Mouse (Mus musculus): Measurements from ENCODE around the gene Ropn1l.
A peak's percentile ranks its signal among the peaks of the same experiment; 100 is the strongest.

Ropn1l gene

DNA sequence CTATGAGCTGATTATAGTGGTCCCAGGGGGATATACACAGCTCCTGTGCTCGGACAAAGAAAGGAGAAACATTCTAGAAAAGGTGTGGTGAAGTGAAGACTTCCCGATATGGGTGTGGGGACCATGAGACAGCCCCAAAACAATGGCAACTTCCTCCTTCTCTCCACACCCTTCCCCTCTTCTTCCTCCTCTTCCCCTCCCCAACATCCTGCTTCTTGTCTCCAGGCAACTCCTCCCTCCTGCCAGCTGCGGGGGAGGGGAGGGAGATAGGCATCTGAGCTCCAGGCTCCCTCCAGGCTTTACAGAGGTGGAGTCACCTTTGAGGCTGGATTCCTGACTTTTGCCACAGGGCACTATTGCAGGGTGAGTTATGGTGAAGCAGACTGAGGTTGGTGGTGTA lies 40.6 kb downstream of the Ropn1l start:
- peak; percentile 15 to 38 for DNase-seq (ENCODE audit: inconsistent age in 2 of 2, low spot score in 1 of 2)

DNA sequence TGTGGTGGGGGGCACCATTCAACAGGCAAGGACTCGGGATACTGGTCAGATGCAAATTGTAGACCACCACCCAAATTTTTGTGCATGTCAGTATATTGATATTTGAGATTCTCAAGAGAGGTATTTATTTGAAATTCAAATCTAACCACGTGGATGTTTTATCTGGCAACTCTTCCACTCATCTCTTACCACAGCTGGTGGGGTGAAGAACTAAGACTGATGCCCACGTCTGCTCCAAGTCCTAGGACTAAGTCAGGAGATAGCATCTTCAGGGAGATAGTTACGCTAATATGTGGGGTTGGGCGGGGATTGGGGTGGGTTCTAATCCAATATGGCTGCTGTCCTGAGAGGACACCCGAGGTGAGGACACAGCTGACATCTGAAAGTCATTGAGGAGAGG lies 41.1 kb downstream of the Ropn1l start:
- no peak for DNase-seq (ENCODE audit: inconsistent age in 2 of 2, low spot score in 1 of 2)

DNA sequence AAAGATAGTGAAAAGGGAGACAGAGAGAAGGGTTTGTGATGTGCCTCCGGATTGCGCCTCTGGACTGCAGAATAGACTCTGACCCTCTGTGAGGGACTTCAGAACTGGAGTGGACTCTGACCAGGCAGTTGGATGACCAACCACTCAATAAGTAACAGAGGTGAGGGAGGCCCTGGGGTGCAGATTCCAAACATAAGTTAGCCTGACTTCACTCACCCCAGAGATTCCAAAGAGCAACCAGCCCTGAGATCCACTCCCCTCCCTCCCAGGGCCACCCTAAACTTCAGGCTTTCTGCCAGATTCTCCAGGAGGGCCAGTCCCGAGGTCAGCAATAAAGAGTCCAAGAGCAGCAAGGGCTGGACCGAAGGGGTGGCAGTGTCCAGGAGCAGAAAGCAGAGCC lies 46.0 kb downstream of the Ropn1l start:
- no peak for DNase-seq (ENCODE audit: inconsistent age in 2 of 2, low spot score in 1 of 2)

- DNase-seq (ENCODE audit: inconsistent age in 2 of 2, low spot score in 1 of 2): no peak
These were observed 46.7 kb downstream of the Ropn1l start for GRCm38 (mm10) chr15:31406881-31407280.

DNA sequence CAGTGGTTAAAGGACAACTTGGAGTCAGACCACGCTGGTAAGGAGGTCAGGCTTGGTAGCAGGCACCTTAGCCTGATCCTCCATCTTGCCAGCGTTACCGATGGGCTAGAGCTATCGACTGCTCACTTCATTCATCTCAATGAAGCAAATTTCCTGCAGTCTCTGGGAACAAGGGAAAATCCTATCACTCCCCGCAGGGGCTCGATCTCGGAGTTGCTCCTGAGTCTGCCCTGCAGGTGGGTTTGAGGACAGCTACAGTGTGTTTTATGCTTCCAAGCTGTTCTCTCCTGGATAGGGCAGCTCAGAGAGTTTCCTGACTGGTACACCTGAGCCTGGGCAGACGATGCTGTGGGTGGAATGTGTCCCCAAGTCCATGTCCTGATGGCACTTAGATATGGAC lies 49.2 kb downstream of the Ropn1l start:
- DNase-seq (ENCODE audit: inconsistent age in 2 of 2, low spot score in 1 of 2): no peak

DNA sequence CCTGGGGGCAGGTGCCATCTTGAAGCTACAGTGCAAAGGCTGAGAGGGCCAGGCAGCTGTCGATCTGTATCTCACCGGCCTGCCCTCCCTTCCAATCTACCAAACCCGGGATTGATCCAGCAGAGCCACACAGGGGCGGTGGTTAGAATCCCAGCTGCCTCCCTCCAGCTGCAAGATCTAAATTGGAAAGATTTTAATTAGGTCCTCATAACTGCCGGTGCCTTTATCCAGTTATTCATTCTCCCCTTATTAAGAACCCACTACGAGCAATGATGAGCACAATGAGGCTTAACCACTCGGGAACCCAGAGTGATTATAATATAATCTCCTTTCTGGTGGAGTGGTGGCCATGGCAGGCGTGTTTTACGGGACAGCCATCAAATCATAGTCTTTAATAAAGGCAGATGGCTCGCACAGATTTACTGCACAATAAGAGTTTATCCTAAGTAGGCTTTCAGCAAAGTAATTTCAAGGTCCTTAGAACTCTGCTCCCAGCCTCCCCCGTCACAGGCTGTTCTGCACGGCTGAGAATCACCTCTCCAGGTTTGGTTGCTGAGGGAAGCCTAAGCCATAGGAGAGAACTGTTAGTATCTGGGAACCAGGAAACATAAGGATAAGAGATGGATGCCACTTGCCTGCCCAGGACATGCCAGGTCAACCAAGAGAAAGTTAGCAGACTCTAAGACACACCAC lies 51.2 kb downstream of the Ropn1l start:
- no peak for DNase-seq (ENCODE audit: inconsistent age in 2 of 2, low spot score in 1 of 2)

GRCm38 (mm10) chr15:31400974-31401373 lies 52.6 kb downstream of the Ropn1l start:
- DNase-seq (ENCODE audit: inconsistent age in 2 of 2, low spot score in 1 of 2): no peak

- DNase-seq (ENCODE audit: inconsistent age in 2 of 2, low spot score in 1 of 2): no peak
These were observed 54.8 kb downstream of the Ropn1l start for GRCm38 (mm10) chr15:31398769-31399168.

- DNase-seq (ENCODE audit: inconsistent age in 2 of 2, low spot score in 1 of 2): no peak
These were observed 56.2 kb downstream of the Ropn1l start for GRCm38 (mm10) chr15:31397379-31397778.

DNA sequence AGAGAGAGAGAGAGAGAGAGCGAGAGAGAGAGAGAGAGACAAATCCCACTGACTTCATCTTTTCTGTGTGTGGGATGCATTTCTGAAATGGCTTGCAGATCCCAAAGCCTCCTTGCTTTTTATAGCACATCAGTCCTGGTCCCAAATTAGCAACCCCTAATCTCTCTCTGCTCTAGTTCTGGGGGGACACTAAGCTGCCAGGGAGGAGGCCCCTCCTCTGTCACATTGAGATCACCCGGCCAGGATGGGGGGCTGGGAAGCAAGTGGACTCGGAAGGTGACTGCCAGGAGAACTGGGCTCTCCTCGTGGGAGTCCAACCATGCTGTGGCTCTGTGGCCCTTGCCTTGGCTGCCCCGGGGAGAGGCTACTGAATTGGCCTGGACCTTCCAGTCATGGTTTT lies 56.8 kb downstream of the Ropn1l start:
- no peak for DNase-seq (ENCODE audit: inconsistent age in 2 of 2, low spot score in 1 of 2)

GRCm38 (mm10) chr15:31395986-31396385 lies 57.6 kb downstream of the Ropn1l start:
- no peak for DNase-seq (ENCODE audit: inconsistent age in 2 of 2, low spot score in 1 of 2)

GRCm38 (mm10) chr15:31393402-31393801 lies 60.1 kb downstream of the Ropn1l start:
- DNase-seq (ENCODE audit: inconsistent age in 2 of 2, low spot score in 1 of 2): no peak

DNA sequence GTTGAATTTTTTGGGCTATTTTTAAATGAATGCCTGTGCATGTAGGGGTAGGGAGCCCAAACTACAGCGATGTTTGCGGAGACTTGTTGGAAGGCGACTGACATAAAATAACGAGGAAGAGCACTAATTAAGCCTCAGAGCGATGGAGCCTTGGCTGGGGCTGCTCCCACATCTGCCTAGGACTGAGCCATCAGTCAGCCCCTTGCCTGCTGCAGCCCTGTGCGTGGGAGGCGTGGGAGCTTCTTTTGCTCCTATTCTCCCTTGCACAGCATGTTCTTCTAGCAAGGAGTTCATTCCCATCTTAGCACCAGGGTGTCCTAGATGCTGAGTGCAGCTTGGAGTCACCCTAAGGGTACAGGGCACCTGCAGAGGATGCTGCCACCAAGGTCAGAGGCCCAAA lies 60.8 kb downstream of the Ropn1l start:
- no peak for DNase-seq (ENCODE audit: inconsistent age in 2 of 2, low spot score in 1 of 2)

DNA sequence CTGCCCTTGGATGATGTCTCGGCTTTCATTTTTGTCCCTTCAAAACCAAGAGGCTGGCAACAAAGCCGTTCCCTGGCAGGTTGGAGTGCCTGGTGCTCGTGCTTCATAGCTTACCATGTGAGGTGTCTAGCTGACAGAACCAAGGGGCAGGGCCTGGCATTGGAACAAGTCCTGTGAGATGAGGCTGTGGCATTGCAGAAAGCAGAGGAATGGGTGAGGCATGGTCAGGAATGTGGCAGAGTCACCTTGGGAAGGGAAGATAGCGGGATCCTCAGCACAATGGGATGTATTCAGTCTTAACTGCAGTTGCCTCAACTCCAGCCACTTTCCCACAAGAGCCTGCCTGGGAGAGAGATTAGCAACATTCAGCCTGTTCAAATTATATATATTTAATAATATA lies 61.4 kb downstream of the Ropn1l start:
- DNase-seq (ENCODE audit: inconsistent age in 2 of 2, low spot score in 1 of 2): no peak
